Mouse (Mus musculus): Measurements from ENCODE around the gene Sacm1l. TPM values are rescaled to one million over a fixed set of nuclear protein-coding genes. Genes with fewer than 3 reads are reported as not detected.

Sacm1l gene
- polyA plus RNA-seq, 1 experiment = 9.0 TPM

DNA sequence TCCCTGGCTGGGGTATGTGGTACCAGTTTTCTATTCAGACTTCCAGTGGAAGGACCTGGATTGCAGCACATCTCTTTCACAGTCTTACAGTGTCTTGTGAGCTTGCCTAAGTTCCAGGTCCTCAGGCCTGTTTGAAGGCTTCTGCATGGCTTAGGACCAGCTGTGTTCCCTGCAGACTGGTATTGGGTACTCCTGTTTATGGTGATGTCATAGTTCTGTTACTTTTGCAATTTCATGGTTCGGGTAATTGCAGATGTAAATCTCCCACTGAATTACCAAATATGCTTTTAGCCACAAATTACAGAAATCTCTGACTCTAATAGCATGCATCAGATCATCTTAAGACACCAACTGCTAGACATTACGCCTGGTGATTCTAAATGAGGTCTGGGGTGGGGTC lies 14.5 kb upstream of the Sacm1l start:
- H3K4me1 ChIP-seq (ENCODE audit: control insufficient read depth, insufficient read depth, low read length) = no peaks in the 10 kb centered on the region

GRCm38 (mm10) chr9:123516641-123517385 lies 12.7 kb upstream of the Sacm1l start:
- H3K27ac ChIP-seq (ENCODE audit: control insufficient read depth, insufficient read depth, low read depth, low read length, poor library complexity) = no peak overlapping the region
- no peak overlapping the region for H3K4me3 ChIP-seq (replicated peaks; ENCODE audit: control insufficient read depth, low read depth, low read length)
- no peaks in the 10 kb centered on the region for H3K4me1 ChIP-seq (ENCODE audit: control insufficient read depth, insufficient read depth, low read length)
- no peak for TF ChIP-seq CTCF (IDR thresholded peaks at IDR 0.05; ENCODE audit: control insufficient read depth, insufficient read depth, low read length)
- TF ChIP-seq POLR2A (IDR thresholded peaks at IDR 0.05; ENCODE audit: borderline replicate concordance, control insufficient read depth, low read depth, low read length) = no peak
- 88% methylated on average over 7 of the region's 7 CpGs for WGBS

More for the DNA sequence above, 14.5 kb upstream of the Sacm1l start:
- no peak overlapping the region for H3K4me3 ChIP-seq (replicated peaks; ENCODE audit: control insufficient read depth, low read depth, low read length)
- WGBS = 57% methylated on average over 2 of the region's 2 CpGs
- TF ChIP-seq POLR2A (IDR thresholded peaks at IDR 0.05; ENCODE audit: borderline replicate concordance, control insufficient read depth, low read depth, low read length) = no peak
- TF ChIP-seq CTCF (IDR thresholded peaks at IDR 0.05; ENCODE audit: control insufficient read depth, insufficient read depth, low read length) = no peak
- no peak overlapping the region for H3K27ac ChIP-seq (ENCODE audit: control insufficient read depth, insufficient read depth, low read depth, low read length, poor library complexity)

- Histone ChIP-seq H3K4me1 (ENCODE audit: control insufficient read depth, insufficient read depth, low read length) (no peaks in the 10 kb centered on the region), H3K27ac (ENCODE audit: control insufficient read depth, insufficient read depth, low read depth, low read length, poor library complexity) (peak overlapping the region; percentile 10), H3K4me3 (replicated peaks; ENCODE audit: control insufficient read depth, low read depth, low read length) (no peak overlapping the region)
- TF ChIP-seq CTCF (IDR thresholded peaks at IDR 0.05; ENCODE audit: control insufficient read depth, insufficient read depth, low read length) (peak; percentile 7; the same call in 1 of the 2 replicates), POLR2A (IDR thresholded peaks at IDR 0.05; ENCODE audit: borderline replicate concordance, control insufficient read depth, low read depth, low read length) (no peak)
- 24% methylated on average over 13 of the region's 13 CpGs for WGBS
Observed at GRCm38 (mm10) chr9:123518969-123519894, 10.3 kb upstream of the Sacm1l start.

DNA sequence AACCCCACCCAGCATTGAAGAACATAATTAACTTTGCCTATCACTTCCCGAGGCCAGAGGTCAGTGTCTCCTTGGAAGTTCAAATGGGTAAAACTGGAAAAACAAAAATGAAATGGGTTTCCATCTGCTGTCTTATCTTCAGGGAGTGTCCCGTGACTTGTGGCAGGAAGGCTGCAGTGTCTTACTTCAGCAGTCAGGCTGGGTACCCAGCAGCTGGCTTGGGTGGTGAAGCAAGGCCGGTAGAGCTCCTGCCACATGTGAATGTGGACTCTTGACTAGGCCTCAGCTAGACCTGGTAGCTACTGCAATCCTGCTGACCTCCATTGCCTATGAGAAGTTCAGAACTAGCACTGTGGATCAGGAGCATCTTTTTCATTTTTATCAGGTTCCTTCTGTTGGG lies 8.8 kb upstream of the Sacm1l start:
- TF ChIP-seq CTCF (IDR thresholded peaks at IDR 0.05; ENCODE audit: control insufficient read depth, insufficient read depth, low read length) = no peak
- TF ChIP-seq POLR2A (IDR thresholded peaks at IDR 0.05; ENCODE audit: borderline replicate concordance, control insufficient read depth, low read depth, low read length) = no peak
- H3K4me1 ChIP-seq (ENCODE audit: control insufficient read depth, insufficient read depth, low read length) = no peaks in the 10 kb centered on the region
- WGBS = 61% methylated on average over 3 of the region's 3 CpGs

GRCm38 (mm10) chr9:123523676-123524075 lies 5.9 kb upstream of the Sacm1l start:
- Histone ChIP-seq H3K4me1 (ENCODE audit: control insufficient read depth, insufficient read depth, low read length) (peaks cover 1% of the 10 kb centered on the region; the same call in 1 of the 2 replicates), H3K27ac (ENCODE audit: control insufficient read depth, insufficient read depth, low read depth, low read length, poor library complexity) (no peak overlapping the region), H3K4me3 (replicated peaks; ENCODE audit: control insufficient read depth, low read depth, low read length) (no peak overlapping the region)
- TF ChIP-seq POLR2A (IDR thresholded peaks at IDR 0.05; ENCODE audit: borderline replicate concordance, control insufficient read depth, low read depth, low read length) = no peak
- peak; percentile 70 for TF ChIP-seq CTCF (IDR thresholded peaks at IDR 0.05; ENCODE audit: control insufficient read depth, insufficient read depth, low read length)
- WGBS = 32% methylated on average over 3 of the region's 3 CpGs

More for the DNA sequence above, 8.8 kb upstream of the Sacm1l start:
- Histone ChIP-seq H3K4me3 (replicated peaks; ENCODE audit: control insufficient read depth, low read depth, low read length) (no peak overlapping the region), H3K27ac (ENCODE audit: control insufficient read depth, insufficient read depth, low read depth, low read length, poor library complexity) (no peak overlapping the region)

- Histone ChIP-seq H3K27ac (ENCODE audit: control insufficient read depth, insufficient read depth, low read depth, low read length, poor library complexity) (no peak overlapping the region), H3K4me3 (replicated peaks; ENCODE audit: control insufficient read depth, low read depth, low read length) (no peak overlapping the region), H3K4me1 (ENCODE audit: control insufficient read depth, insufficient read depth, low read length) (peaks cover 1% of the 10 kb centered on the region; the same call in 1 of the 2 replicates)
- peak; percentile 37 for TF ChIP-seq CTCF (IDR thresholded peaks at IDR 0.05; ENCODE audit: control insufficient read depth, insufficient read depth, low read length)
- no peak for TF ChIP-seq POLR2A (IDR thresholded peaks at IDR 0.05; ENCODE audit: borderline replicate concordance, control insufficient read depth, low read depth, low read length)
- WGBS = 0% methylated on average over 1 of the region's 1 CpGs
Observed at GRCm38 (mm10) chr9:123525095-123525494, 4.5 kb upstream of the Sacm1l start.

DNA sequence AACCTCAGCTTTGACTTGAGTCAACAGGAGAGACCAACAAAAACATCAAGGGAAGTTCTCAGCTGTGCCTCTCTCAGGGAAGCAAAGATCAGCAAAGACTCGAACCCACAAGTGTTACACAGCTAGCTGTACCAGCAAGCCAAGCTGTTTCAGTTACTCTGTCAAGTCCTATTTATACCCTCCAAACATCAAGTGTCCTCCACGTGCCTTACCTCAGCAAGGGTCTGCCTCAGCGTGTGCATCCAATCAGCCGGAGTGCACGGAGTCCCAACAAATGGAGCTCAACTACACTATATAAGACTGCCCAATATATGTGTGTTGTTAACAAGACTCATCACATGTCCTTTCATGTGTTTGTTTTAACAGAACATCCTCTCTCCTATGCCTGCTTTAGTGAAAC lies 3.1 kb upstream of the Sacm1l start:
- TF ChIP-seq CTCF (IDR thresholded peaks at IDR 0.05; ENCODE audit: control insufficient read depth, insufficient read depth, low read length) = no peak
- TF ChIP-seq POLR2A (IDR thresholded peaks at IDR 0.05; ENCODE audit: borderline replicate concordance, control insufficient read depth, low read depth, low read length) = no peak
- WGBS = 83% methylated on average over 5 of the region's 5 CpGs
- Histone ChIP-seq H3K4me1 (ENCODE audit: control insufficient read depth, insufficient read depth, low read length) (peaks cover 4% of the 10 kb centered on the region; the same call in 1 of the 2 replicates), H3K27ac (ENCODE audit: control insufficient read depth, insufficient read depth, low read depth, low read length, poor library complexity) (no peak overlapping the region), H3K4me3 (replicated peaks; ENCODE audit: control insufficient read depth, low read depth, low read length) (no peak overlapping the region)
